Mouse (Mus musculus) embryonic facial prominence, embryonic 11.5 days (tissue): ENCODE data around the gene Mgat5. TPM values are rescaled to one million over a fixed set of nuclear protein-coding genes. Genes with fewer than 3 reads are reported as not detected.

Experiments
- ATAC-seq: fragments of 200-750 bp; cut with Nextera tagmentation; replicated peaks from 2 replicates; pipeline ENCODE4 v1.8.0; 2017; ENCODE audit warnings: low read depth; ENCODE audit not compliant: insufficient number of reproducible peaks, low FRiP score, low TSS enrichment
- DNase-seq: peaks from one replicate; pipeline ENCODE4 v3.0.0-alpha.2; 2015; ENCODE audit warnings: low spot score
- H3K27ac ChIP-seq: fragments of 300-500 bp; sonication (generic); replicated peaks from 2 replicates; pipeline ENCODE4 v1.5.1; 2014; ENCODE audit warnings: mild to moderate bottlenecking, low read depth, low read length, control low read depth
- H3K27me3 ChIP-seq: fragments of 300-500 bp; sonication (generic); 2 replicates; pipeline ENCODE4 v1.6.1; 2014; ENCODE audit warnings: mild to moderate bottlenecking, low read length, moderate library complexity, mixed read lengths; ENCODE audit not compliant: control insufficient read depth, insufficient read depth
- H3K36me3 ChIP-seq: fragments of 300-500 bp; sonication (generic); replicated peaks from 2 replicates; pipeline ENCODE4 v1.6.1; 2014; ENCODE audit warnings: low read depth, mild to moderate bottlenecking, low read length, moderate library complexity, mixed read lengths; ENCODE audit not compliant: control insufficient read depth, insufficient read depth
- H3K4me1 ChIP-seq: fragments of 300-500 bp; sonication (generic); 2 replicates; pipeline ENCODE4 v1.6.1; 2014; ENCODE audit warnings: low read length, mixed read lengths; ENCODE audit not compliant: control insufficient read depth, insufficient read depth
- H3K4me2 ChIP-seq: fragments of 300-500 bp; sonication (generic); 2 replicates; pipeline ENCODE4 v1.6.1; 2014; ENCODE audit warnings: low read depth, mild to moderate bottlenecking, control low read depth, low read length, moderate library complexity
- H3K4me3 ChIP-seq: fragments of 300-500 bp; sonication (generic); 2 replicates; pipeline ENCODE4 v1.5.1; 2014; ENCODE audit warnings: low read depth, low read length, control low read depth
- H3K9ac ChIP-seq: fragments of 300-500 bp; sonication (generic); replicated peaks from 2 replicates; pipeline ENCODE4 v1.6.1; 2014; ENCODE audit warnings: mild to moderate bottlenecking, control low read depth, low read length
- H3K9me3 ChIP-seq: fragments of 300-500 bp; sonication (generic); replicated peaks from 2 replicates; pipeline ENCODE4 v1.6.1; 2016; ENCODE audit warnings: mild to moderate bottlenecking, low read length, inconsistent platforms, mixed read lengths; ENCODE audit not compliant: control insufficient read depth
- WGBS: fragments of 180-500 bp; shearing (Covaris S2); extraction: QIAGEN DNeasy Blood & Tissue Kit; methylation state at CpG from one replicate; pipeline ENCODE4 v1.1.7; 2014; 5-methylcytosine and 5-hydroxymethylcytosine counted together
- polyA plus RNA-seq: library from polyadenylated mRNA; unstranded; fragments of >200 nt; fragmentation: Nextera tagmentation; extraction: Ambion mirVana; gene quantifications from 2 replicates; pipeline ENCODE4 v1.2.1, GENCODE M21; 2014

Gene Mgat5
- polyA plus RNA-seq, 1 experiment from 2014 or later = 6.1 TPM

DNA sequence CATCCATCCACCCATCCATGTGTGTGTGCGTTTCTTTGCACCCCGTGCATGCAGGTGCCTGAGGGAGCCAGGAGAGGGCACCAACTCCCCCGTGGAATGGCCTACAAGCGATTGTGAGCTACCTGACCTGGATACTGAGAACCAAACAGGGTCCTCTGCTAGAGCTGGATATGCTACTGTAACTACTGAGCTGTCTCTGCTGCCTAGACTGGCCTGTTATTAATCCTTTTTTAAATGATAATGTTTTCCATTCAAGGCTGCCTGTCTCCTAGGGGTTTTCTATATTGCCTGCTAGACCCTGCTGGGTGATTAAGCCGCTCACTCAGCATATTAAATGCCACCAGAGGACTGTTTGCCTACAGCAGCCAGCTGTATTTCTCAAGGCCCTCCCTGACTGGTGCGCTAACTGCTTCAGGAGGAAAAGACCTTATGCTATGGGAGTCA lies 34.1 kb downstream of the Mgat5 start:
- 50% methylated on average over 6 of the region's 6 CpGs for WGBS
- Histone ChIP-seq H3K4me2 (no peak overlapping the region), H3K27me3 (no peaks in the 10 kb centered on the region), H3K36me3 (no peaks in the 10 kb centered on the region), H3K9ac (no peak overlapping the region), H3K4me1 (no peaks in the 10 kb centered on the region), H3K27ac (no peak overlapping the region), H3K4me3 (no peak overlapping the region), H3K9me3 (no peaks in the 10 kb centered on the region)
- ATAC-seq (no peak), DNase-seq (no peak)

DNA sequence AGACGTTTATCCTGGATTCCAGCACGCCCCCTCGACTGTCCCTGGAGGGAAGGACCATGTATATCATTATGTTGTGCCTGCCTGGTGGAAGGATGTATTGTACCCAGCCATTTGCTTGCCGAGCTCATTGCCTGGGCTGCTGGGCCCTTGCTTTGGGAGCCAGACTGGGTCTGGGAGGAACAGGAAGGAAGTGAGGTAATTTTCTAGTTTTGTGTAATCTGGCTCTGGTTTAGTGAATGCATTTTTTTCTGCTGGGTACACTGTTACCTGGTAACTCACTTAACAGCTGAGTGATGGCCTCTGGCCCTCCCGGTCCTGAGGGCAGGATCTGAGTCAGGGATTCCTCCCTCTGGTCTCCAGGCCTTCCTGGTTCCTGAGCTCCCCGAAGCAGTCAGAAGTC lies 35.1 kb downstream of the Mgat5 start:
- Histone ChIP-seq H3K4me2 (no peak overlapping the region), H3K27me3 (no peaks in the 10 kb centered on the region), H3K4me3 (no peak overlapping the region), H3K9me3 (no peaks in the 10 kb centered on the region), H3K9ac (no peak overlapping the region), H3K36me3 (no peaks in the 10 kb centered on the region), H3K4me1 (no peaks in the 10 kb centered on the region), H3K27ac (no peak overlapping the region)
- DNase-seq = peak; percentile 56
- 21% methylated on average over 6 of the region's 6 CpGs for WGBS
- ATAC-seq = peak; percentile 64

DNA sequence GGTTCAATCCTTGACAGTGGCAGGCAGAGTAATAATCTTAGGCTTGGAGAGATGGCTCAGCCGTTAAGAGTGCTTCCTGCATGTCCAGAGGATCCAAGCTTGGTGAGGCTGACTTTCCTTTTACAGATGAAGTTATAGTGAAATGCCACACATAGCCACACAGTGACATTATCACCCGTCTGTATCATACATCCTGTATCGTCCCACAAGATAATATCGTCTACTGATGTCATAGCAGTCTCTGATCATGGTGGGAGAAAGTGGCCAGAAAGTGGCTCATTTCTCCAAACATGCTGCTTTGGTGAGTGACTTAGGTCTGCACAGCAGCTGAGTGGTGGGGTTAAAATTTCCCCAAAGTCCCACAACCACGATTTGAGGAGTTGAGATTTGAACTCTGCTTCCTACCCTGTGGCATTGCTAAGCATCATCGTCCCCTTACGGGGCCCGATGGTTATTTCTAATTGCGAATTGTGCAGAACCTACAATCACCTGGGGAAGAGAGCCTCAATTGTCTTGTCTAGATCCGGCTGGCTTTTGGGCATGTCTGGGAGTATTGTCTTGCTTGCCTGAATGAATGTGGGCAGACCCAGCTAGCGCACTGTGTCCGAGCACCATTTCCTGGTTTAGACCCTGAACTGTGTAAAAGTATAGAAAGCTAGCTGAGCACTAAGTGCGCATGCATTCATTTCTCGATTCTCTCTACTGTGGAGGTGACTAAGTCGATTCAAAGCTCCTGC lies 37.5 kb downstream of the Mgat5 start:
- Histone ChIP-seq H3K4me3 (no peak overlapping the region), H3K27ac (no peak overlapping the region), H3K27me3 (no peaks in the 10 kb centered on the region), H3K9me3 (no peaks in the 10 kb centered on the region), H3K4me1 (no peaks in the 10 kb centered on the region), H3K9ac (no peak overlapping the region), H3K4me2 (no peak overlapping the region), H3K36me3 (no peaks in the 10 kb centered on the region)
- no peak for ATAC-seq
- WGBS = 82% methylated on average over 15 of the region's 15 CpGs
- no peak for DNase-seq

DNA sequence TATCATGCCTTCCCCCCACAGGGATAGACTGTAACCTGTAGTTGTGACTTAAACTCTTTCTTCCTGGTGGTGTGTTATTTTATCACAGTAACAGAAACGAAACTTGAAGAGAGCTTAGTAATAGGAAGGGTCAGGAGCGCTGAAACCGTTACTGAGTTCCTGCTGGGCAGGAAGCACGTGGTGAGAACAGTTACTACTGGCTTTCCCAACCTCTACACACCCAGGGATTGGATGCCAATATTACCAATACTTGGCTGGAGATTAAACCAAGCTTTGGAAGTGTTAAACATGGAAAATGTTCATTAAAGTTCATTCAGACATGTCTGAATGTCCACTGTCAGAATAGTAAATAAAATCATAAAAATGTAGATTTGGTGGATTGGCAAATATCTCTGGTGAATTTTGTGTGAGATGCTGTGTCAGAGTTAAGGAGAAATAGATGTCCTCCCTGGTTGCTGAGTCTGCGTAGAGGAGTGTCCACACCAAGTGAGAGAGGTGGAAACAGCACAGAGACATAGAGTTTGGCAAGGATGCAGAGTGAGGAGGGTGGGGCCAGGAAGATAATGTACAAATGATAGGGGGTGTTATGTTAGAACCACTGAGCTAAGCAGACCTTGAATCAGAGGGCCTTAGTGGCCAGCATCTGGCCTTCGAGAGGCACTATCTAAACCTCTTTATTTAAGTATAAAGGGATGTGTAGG lies 38.2 kb downstream of the Mgat5 start:
- Histone ChIP-seq H3K36me3 (no peaks in the 10 kb centered on the region), H3K4me3 (no peak overlapping the region), H3K27ac (no peak overlapping the region), H3K4me2 (no peak overlapping the region), H3K4me1 (no peaks in the 10 kb centered on the region), H3K9ac (no peak overlapping the region), H3K27me3 (no peaks in the 10 kb centered on the region), H3K9me3 (no peaks in the 10 kb centered on the region)
- ATAC-seq = no peak
- WGBS = 77% methylated on average over 6 of the region's 6 CpGs
- no peak for DNase-seq

DNA sequence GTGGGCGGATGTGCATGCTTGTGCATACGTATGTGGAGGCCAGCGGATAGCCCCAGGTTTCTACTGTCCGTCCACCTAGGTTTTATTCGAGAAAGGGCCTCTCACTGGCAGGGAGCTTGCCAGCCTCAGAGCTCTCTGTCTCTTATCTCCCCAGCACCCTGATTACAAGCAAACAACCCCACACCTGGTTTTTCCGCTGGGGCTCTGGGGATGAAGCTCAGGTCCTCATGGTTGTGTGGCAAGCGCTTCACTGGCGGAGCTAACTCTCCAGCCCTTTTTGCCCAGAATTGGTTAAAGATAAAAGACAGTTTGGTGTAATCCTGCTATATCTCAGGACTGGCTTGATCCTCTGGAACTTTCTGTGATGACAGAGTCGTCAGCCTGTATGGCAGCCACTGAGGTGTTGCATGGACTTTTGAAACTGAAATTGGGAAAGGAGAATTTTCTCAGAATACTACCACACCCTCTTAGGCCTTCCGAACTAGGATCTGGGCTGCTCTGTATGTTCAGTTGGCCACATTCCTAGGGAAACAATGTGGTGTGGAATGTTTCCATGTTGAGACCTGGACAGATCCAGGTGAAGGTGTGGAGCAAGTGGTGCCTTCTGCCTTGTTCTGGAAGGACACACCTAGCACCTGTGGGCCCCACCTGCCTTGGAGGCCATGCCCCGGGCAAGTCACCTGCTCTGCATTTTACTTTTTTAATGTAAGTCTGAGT lies 39.4 kb downstream of the Mgat5 start:
- Histone ChIP-seq H3K27ac (no peak overlapping the region), H3K4me2 (no peak overlapping the region), H3K4me3 (no peak overlapping the region), H3K9ac (no peak overlapping the region), H3K9me3 (no peaks in the 10 kb centered on the region), H3K36me3 (no peaks in the 10 kb centered on the region), H3K27me3 (no peaks in the 10 kb centered on the region), H3K4me1 (no peaks in the 10 kb centered on the region)
- DNase-seq (no peak), ATAC-seq (no peak)
- 89% methylated on average over 11 of the region's 11 CpGs for WGBS

DNA sequence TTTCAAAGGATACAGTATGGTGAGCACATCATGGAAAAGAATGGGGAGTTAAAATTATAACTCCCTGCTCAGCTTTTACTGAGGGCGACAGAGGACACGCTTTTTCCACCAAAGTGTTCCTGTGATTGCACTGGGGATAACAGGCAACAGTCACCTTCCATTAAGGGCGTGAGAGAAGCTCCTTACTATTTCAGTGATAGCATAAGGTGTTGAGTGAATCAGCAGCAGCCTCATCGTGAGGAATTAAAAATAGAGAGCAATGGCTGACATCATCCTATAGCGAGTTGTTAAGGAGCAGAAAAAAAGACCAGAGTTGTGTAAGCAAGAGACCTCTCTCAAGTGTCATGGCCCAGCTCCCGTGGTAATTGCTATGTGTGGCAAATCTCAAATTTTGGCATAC lies 41.3 kb downstream of the Mgat5 start:
- no peak for DNase-seq
- no peaks in the 10 kb centered on the region for H3K9me3 ChIP-seq
- ATAC-seq = no peak
- no peaks in the 10 kb centered on the region for H3K27me3 ChIP-seq
- no peak overlapping the region for H3K4me2 ChIP-seq
- H3K9ac ChIP-seq = no peak overlapping the region
- no peaks in the 10 kb centered on the region for H3K4me1 ChIP-seq
- WGBS = 88% methylated on average over 6 of the region's 6 CpGs
- H3K27ac ChIP-seq = no peak overlapping the region
- no peaks in the 10 kb centered on the region for H3K36me3 ChIP-seq
- H3K4me3 ChIP-seq = no peak overlapping the region

DNA sequence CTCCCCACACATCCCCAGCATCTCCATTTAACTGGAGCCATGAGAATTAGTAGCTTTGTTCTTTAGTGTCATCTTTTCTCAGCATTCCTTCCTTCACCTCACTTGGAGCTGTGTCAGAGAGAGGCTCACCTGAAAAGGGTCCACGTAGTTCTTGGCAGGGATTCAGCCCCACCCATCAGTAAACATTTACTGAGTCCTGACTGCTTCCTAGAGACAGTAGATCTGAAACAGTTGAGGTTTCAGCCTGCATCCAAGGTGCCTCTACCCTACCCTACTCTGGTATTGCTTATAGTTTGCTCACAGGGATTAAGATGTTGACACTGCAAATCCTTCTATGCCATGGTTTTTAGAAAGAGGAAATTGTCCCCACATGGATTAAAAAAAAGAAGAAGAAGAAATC lies 43.6 kb downstream of the Mgat5 start:
- ATAC-seq = no peak
- 80% methylated on average over 1 of the region's 1 CpGs for WGBS

DNA sequence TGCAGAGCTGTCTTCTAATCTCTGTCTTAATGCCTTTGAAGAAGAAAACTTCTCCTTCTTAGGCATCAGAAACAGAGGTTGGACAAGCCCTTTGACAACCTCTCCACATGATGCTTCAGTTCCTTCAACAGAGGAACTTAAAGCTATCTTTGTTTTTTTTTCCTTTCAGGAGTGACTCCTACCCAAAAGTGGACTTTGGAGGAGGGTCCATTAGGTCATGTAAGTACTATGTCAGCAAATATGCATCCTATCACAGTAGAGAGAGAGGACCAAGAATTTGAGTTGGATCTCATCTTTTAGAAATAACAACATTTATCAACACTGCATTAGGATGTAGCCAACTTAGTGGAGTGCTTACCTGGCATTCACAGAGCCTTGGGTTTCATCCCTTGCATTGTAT lies 44.8 kb downstream of the Mgat5 start:
- no peaks in the 10 kb centered on the region for H3K27me3 ChIP-seq
- H3K9me3 ChIP-seq = no peaks in the 10 kb centered on the region
- ATAC-seq = no peak
- H3K9ac ChIP-seq = no peak overlapping the region
- no peaks in the 10 kb centered on the region; the same call in 1 of the 2 replicates for H3K36me3 ChIP-seq
- H3K4me3 ChIP-seq = no peak overlapping the region
- DNase-seq = no peak
- H3K27ac ChIP-seq = no peak overlapping the region
- no peaks in the 10 kb centered on the region for H3K4me1 ChIP-seq
- no peak overlapping the region for H3K4me2 ChIP-seq

More for the DNA sequence above, 43.6 kb downstream of the Mgat5 start:
- Histone ChIP-seq H3K4me3 (no peak overlapping the region), H3K4me1 (no peaks in the 10 kb centered on the region), H3K27me3 (no peaks in the 10 kb centered on the region), H3K27ac (no peak overlapping the region), H3K36me3 (no peaks in the 10 kb centered on the region; the same call in 1 of the 2 replicates), H3K9ac (no peak overlapping the region), H3K4me2 (no peak overlapping the region), H3K9me3 (no peaks in the 10 kb centered on the region)
- DNase-seq = no peak
